Mouse (Mus musculus) CH12.LX (cell line): ENCODE results near the gene Plekha6. TPM values are rescaled to one million over a fixed set of nuclear protein-coding genes. Genes with fewer than 3 reads are reported as not detected.

Experiments used
- DNase-seq: peaks from one replicate; pipeline ENCODE4 v3.0.0-alpha.2; 2013; ENCODE audit errors: extremely low read depth
- H3K27ac ChIP-seq: 2 replicates; pipeline ENCODE4 v1.5.1; 2012; ENCODE audit warnings: low read depth, mild to moderate bottlenecking, control low read depth, moderate library complexity; ENCODE audit not compliant: insufficient read depth
- H3K27me3 ChIP-seq: replicated peaks from 2 replicates; pipeline ENCODE3; 2012; ENCODE audit warnings: inconsistent platforms
- H3K36me3 ChIP-seq, 2 experiments: replicated peaks in 1 of 2; 2 replicates each; pipeline versions ENCODE3 to v1.6.1; 2012; ENCODE audit warnings: inconsistent platforms in 1 of 2, low read length in 1 of 2, mild to moderate bottlenecking in 1 of 2, mixed read lengths in 1 of 2, moderate library complexity in 1 of 2; ENCODE audit not compliant: control insufficient read depth in 1 of 2, insufficient read depth in 1 of 2
- H3K4me1 ChIP-seq, 2 experiments: 2 replicates each; pipeline ENCODE4 v1.6.1; 2012; ENCODE audit warnings: inconsistent platforms in 1 of 2, moderate library complexity in 1 of 2; ENCODE audit not compliant: insufficient read depth in 2 of 2, control insufficient read depth in 1 of 2
- H3K4me2 ChIP-seq: 2 replicates; pipeline ENCODE4 v1.6.1; 2012; ENCODE audit warnings: low read depth, mild to moderate bottlenecking, control low read depth; ENCODE audit not compliant: poor library complexity, insufficient read depth, severe bottlenecking
- H3K4me3 ChIP-seq, 3 experiments: fragments of 150-350 bp in 1 of 3; sonication (generic) in 1 of 3; replicated peaks in 1 of 3; 2 replicates each; pipeline versions ENCODE3 to v1.5.1; 2011 to 2012; ENCODE audit warnings: low read depth in 2 of 3, low read length in 2 of 3, mild to moderate bottlenecking in 2 of 3, moderate library complexity in 2 of 3, control low read depth in 1 of 3, improper control_type of control experiment in 1 of 3, inconsistent platforms in 1 of 3, mixed read lengths in 1 of 3; ENCODE audit not compliant: poor library complexity in 1 of 3
- H3K79me2 ChIP-seq: replicated peaks from 2 replicates; pipeline ENCODE4 v1.6.1; 2012; ENCODE audit warnings: mild to moderate bottlenecking, moderate library complexity; ENCODE audit not compliant: control insufficient read depth, poor library complexity, insufficient read depth, severe bottlenecking; ENCODE audit errors: extremely low read depth
- H3K9ac ChIP-seq: 2 replicates; pipeline ENCODE4 v1.6.1; 2012; ENCODE audit warnings: low read depth, mild to moderate bottlenecking, control low read depth, moderate library complexity; ENCODE audit not compliant: insufficient read depth
- H3K9me3 ChIP-seq: replicated peaks from 2 replicates; pipeline ENCODE3; 2012; ENCODE audit warnings: low read length, inconsistent platforms, mixed read lengths
- BHLHE40 ChIP-seq: IDR thresholded peaks from 2 replicates; pipeline ENCODE4 v1.6.1; 2011; ENCODE audit warnings: mild to moderate bottlenecking, low read depth, low read length, improper control_type of control experiment
- CHD1 ChIP-seq: IDR thresholded peaks from 2 replicates; pipeline ENCODE4 v1.6.1; 2012; ENCODE audit warnings: low read depth, low read length, improper control_type of control experiment, inconsistent platforms
- CHD2 ChIP-seq: IDR thresholded peaks from 2 replicates; pipeline ENCODE4 v1.6.1; 2011; ENCODE audit warnings: low read length, improper control_type of control experiment
- CTCF ChIP-seq, 2 experiments: IDR thresholded peaks in 1 of 2; conservative IDR thresholded peaks in 1 of 2; 2 replicates each; pipeline ENCODE4 v1.5.1; 2011 to 2012; ENCODE audit warnings: low read depth in 2 of 2, low read length in 2 of 2, improper control_type of control experiment in 1 of 2, inconsistent platforms in 1 of 2, mild to moderate bottlenecking in 1 of 2, moderate library complexity in 1 of 2
- ELF1 ChIP-seq: IDR thresholded peaks from 2 replicates; pipeline ENCODE4 v1.6.1; 2014; ENCODE audit warnings: low read depth, mild to moderate bottlenecking, inconsistent platforms, low read length, improper control_type of control experiment
- ETS1 ChIP-seq: conservative IDR thresholded peaks from 2 replicates; pipeline ENCODE4 v1.6.1; 2012; ENCODE audit warnings: low read depth, mild to moderate bottlenecking, inconsistent platforms, low read length, improper control_type of control experiment, moderate library complexity
- GABPA ChIP-seq: IDR thresholded peaks from 2 replicates; pipeline ENCODE4 v1.6.1; 2012; ENCODE audit warnings: low read depth, low read length, improper control_type of control experiment, inconsistent platforms; ENCODE audit not compliant: insufficient replicate concordance
- HCFC1 ChIP-seq: IDR thresholded peaks from 2 replicates; pipeline ENCODE4 v1.6.1; 2012; ENCODE audit warnings: low read depth, mild to moderate bottlenecking, inconsistent platforms, low read length, improper control_type of control experiment
- IRF4 ChIP-seq: IDR thresholded peaks from 2 replicates; pipeline ENCODE4 v1.6.1; 2014; ENCODE audit warnings: low read depth, mild to moderate bottlenecking, inconsistent platforms, low read length, improper control_type of control experiment
- JUND ChIP-seq: conservative IDR thresholded peaks from 2 replicates; pipeline ENCODE4 v1.6.1; 2011; ENCODE audit warnings: low read depth, low read length, improper control_type of control experiment
- MAZ ChIP-seq: IDR thresholded peaks from 2 replicates; pipeline ENCODE4 v1.6.1; 2012; ENCODE audit warnings: low read depth, mild to moderate bottlenecking, inconsistent platforms, low read length, improper control_type of control experiment, moderate library complexity
- MYC ChIP-seq: IDR thresholded peaks from 2 replicates; pipeline ENCODE4 v1.6.1; 2011; ENCODE audit warnings: low read depth, mild to moderate bottlenecking, improper control_type of control experiment, low read length
- NELFE ChIP-seq: IDR thresholded peaks from 2 replicates; pipeline ENCODE4 v1.6.1; 2011; ENCODE audit warnings: low read depth, low read length, improper control_type of control experiment
- POLR2A ChIP-seq: IDR thresholded peaks from 2 replicates; pipeline ENCODE4 v1.6.1; 2011; ENCODE audit warnings: low read depth, mild to moderate bottlenecking, improper control_type of control experiment, low read length
- POLR2AphosphoS2 ChIP-seq: IDR thresholded peaks from 2 replicates; pipeline ENCODE4 v1.6.1; 2011; ENCODE audit warnings: low read depth, low read length, improper control_type of control experiment
- RAD21 ChIP-seq: IDR thresholded peaks from 2 replicates; pipeline ENCODE4 v1.6.1; 2011; ENCODE audit warnings: low read depth, mild to moderate bottlenecking, low read length, improper control_type of control experiment, moderate library complexity
- SIN3A ChIP-seq: IDR thresholded peaks from 2 replicates; pipeline ENCODE4 v1.6.1; 2012; ENCODE audit warnings: low read length, improper control_type of control experiment, inconsistent platforms
- SMC3 ChIP-seq: IDR thresholded peaks from 2 replicates; pipeline ENCODE4 v1.6.1; 2011; ENCODE audit warnings: low read depth, low read length, improper control_type of control experiment
- UBTF ChIP-seq: IDR thresholded peaks from 2 replicates; pipeline ENCODE4 v1.6.1; 2012; ENCODE audit warnings: low read depth, mild to moderate bottlenecking, inconsistent platforms, low read length, improper control_type of control experiment, moderate library complexity
- USF1 ChIP-seq: IDR thresholded peaks from 2 replicates; pipeline ENCODE4 v1.6.1; 2014; ENCODE audit warnings: low read depth, mild to moderate bottlenecking, inconsistent platforms, low read length, improper control_type of control experiment
- USF2 ChIP-seq: conservative IDR thresholded peaks from 2 replicates; pipeline ENCODE4 v1.6.1; 2011; ENCODE audit warnings: low read depth, low read length, improper control_type of control experiment
- ZC3H11A ChIP-seq: IDR thresholded peaks from 2 replicates; pipeline ENCODE4 v1.6.1; 2012; ENCODE audit warnings: low read depth, mild to moderate bottlenecking, inconsistent platforms, low read length, improper control_type of control experiment
- ZKSCAN1 ChIP-seq: IDR thresholded peaks from 2 replicates; pipeline ENCODE4 v1.6.1; 2012; ENCODE audit warnings: low read depth, inconsistent platforms, low read length, improper control_type of control experiment, borderline replicate concordance
- ZMIZ1 ChIP-seq: IDR thresholded peaks from 2 replicates; pipeline ENCODE4 v1.6.1; 2012; ENCODE audit warnings: low read depth, mild to moderate bottlenecking, inconsistent platforms, low read length, improper control_type of control experiment
- dilution Hi-C: fragments of 300-500 bp; cut with MboI; formaldehyde crosslinking; loops from 2 replicates; pipeline ENCODE4 v1.14.3; 2020; ENCODE audit warnings: low sequenced_read_pairs; ENCODE audit not compliant: extremely low pct_unique_long_range_greater_than_20kb, extremely low pct_ligation_motif_present
- in situ Hi-C: fragments of 300-500 bp; cut with MboI; formaldehyde crosslinking; loops from 3 replicates; pipeline ENCODE4 v1.14.3; 2019; ENCODE audit warnings: low sequenced_read_pairs, low pct_ligation_motif_present, low pct_unique_long_range_greater_than_20kb, mixed read lengths
- polyA plus RNA-seq: library from polyadenylated mRNA; unstranded; fragments of >175 nt; gene quantifications from 2 replicates; pipeline ENCODE4 v1.2.1, GENCODE M21; 2012; ENCODE audit warnings: low read depth; ENCODE audit not compliant: insufficient read length
- total RNA-seq, 2 experiments: library from RNA; depleted of rRNA; stranded (reverse); fragments of 300-350 nt in 1 of 2; fragments of >200 nt in 1 of 2; gene quantifications; 2 replicates each; pipeline ENCODE4 v1.2.3; 2012 to 2014

Gene Plekha6
- total and polyA plus RNA-seq, 3 experiments: 0.07 TPM; not detected in 2

GRCm38 (mm10) chr1:133292608-133293007 lies 128.6 kb downstream of the Plekha6 start:
- Histone ChIP-seq H3K27me3 (peaks cover 88% of the 10 kb centered on the region), H3K4me3 (no peak overlapping the region), H3K36me3 (no peaks in the 10 kb centered on the region), H3K9me3 (no peaks in the 10 kb centered on the region), H3K79me2 (no peaks in the 10 kb centered on the region), H3K4me2 (no peak overlapping the region), H3K9ac (no peak overlapping the region), H3K4me1 (peaks cover 0 to 6% of the 10 kb centered on the region in 2 experiments; a peak in 2 of 4 replicates), H3K27ac (no peak overlapping the region)
- TF ChIP-seq GABPA (no peak), CTCF (conservative IDR thresholded peaks at IDR 0.05 in 1 of 2, IDR thresholded peaks at IDR 0.05 in 1 of 2; ENCODE audit: low read depth in 2 of 2, low read length in 2 of 2) (peak in 1 of 2 experiments; percentile 11; a peak in 2 of 4 replicates)
- DNase-seq: no peak
- dilution Hi-C loops: no loop called here
- in situ Hi-C loops: no loop called here

- in situ Hi-C loops: no loop called here
- Histone ChIP-seq H3K79me2 (no peaks in the 10 kb centered on the region), H3K36me3 (no peaks in the 10 kb centered on the region), H3K9me3 (no peaks in the 10 kb centered on the region), H3K4me2 (no peak overlapping the region), H3K9ac (no peak overlapping the region), H3K27ac (no peak overlapping the region), H3K4me3 (no peak overlapping the region), H3K27me3 (peaks cover 96% of the 10 kb centered on the region), H3K4me1 (peaks cover 0 to 6% of the 10 kb centered on the region in 2 experiments; a peak in 2 of 4 replicates)
- TF ChIP-seq SMC3 (no peak), ELF1 (no peak), ZC3H11A (no peak), BHLHE40 (no peak), CHD1 (no peak), CTCF (conservative IDR thresholded peaks at IDR 0.05 in 1 of 2, IDR thresholded peaks at IDR 0.05 in 1 of 2; ENCODE audit: low read depth in 2 of 2, low read length in 2 of 2) (no peak), UBTF (no peak), RAD21 (no peak), ETS1 (no peak)
- no peak for DNase-seq
- dilution Hi-C loops: no loop called here
These were observed 132.4 kb downstream of the Plekha6 start for GRCm38 (mm10) chr1:133296376-133296775.

DNA sequence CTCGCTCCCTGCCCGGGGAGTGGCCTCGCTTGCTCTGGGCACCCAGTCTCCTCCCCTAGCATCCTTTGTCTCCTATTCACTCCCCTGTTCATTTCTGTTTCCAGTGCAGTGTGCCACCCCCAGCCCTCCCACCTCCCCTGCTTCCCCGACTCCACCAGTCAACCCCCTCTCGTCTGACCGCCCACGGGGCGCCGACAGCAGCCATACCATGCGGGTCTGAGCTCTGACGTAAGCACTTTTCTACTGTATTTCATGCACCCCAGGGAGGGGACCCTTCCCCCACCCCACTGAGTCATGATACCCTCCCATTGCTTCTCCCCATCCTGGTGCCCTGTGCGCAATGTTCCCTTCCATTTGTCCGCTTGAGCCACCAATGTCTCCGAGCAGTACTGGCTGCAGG lies 134.8 kb downstream of the Plekha6 start:
- no peak overlapping the region for H3K27ac ChIP-seq
- peaks cover 97% of the 10 kb centered on the region for H3K27me3 ChIP-seq
- peaks cover 0 to 6% of the 10 kb centered on the region in 2 experiments; a peak in 2 of 4 replicates for H3K4me1 ChIP-seq
- H3K9ac ChIP-seq: no peak overlapping the region
- in situ Hi-C loops: no loop called here
- no peaks in the 10 kb centered on the region for H3K79me2 ChIP-seq
- dilution Hi-C loops: no loop called here
- DNase-seq: no peak
- no peak overlapping the region for H3K4me3 ChIP-seq
- TF ChIP-seq NELFE (no peak), IRF4 (no peak), CHD2 (no peak), POLR2AphosphoS2 (no peak), JUND (no peak), MYC (no peak), POLR2A (no peak), CHD1 (no peak), CTCF (conservative IDR thresholded peaks at IDR 0.05 in 1 of 2, IDR thresholded peaks at IDR 0.05 in 1 of 2; ENCODE audit: low read depth in 2 of 2, low read length in 2 of 2) (no peak), ZMIZ1 (no peak), HCFC1 (no peak), MAZ (no peak), ELF1 (no peak), ZKSCAN1 (no peak), SIN3A (no peak), USF2 (no peak), USF1 (no peak), ETS1 (no peak)
- H3K4me2 ChIP-seq: no peak overlapping the region
- H3K36me3 ChIP-seq: no peaks in the 10 kb centered on the region
- no peaks in the 10 kb centered on the region for H3K9me3 ChIP-seq
